Mouse (Mus musculus): ENCODE measurements at regions not wholly inside any gene's neighbourhood (a gene's known extent, or its start where the extent isn't known, plus 50 kb on each side); places are given as distances from the start of the nearest gene placed in this dataset.

GRCm38 (mm10) chr19:14123348-14124113 is 210.2 kb downstream of the Olfr1505 start:
- TF ChIP-seq MAX (IDR thresholded peaks at IDR 0.05) (no peak), MYOG (IDR thresholded peaks at IDR 0.05; ENCODE audit: control insufficient read depth, extremely low read depth, insufficient read length) (no peak), FOSL1 (IDR thresholded peaks at IDR 0.05; ENCODE audit: insufficient read depth, low read length, poor library complexity, severe bottlenecking) (no peak), USF1 (IDR thresholded peaks at IDR 0.05; ENCODE audit: low read depth) (no peak)
- Histone ChIP-seq H3K27me3 (ENCODE audit: control insufficient read depth, insufficient read depth, insufficient read length) (no peaks in the 10 kb centered on the region), H3K4me3 (ENCODE audit: insufficient read depth, poor library complexity, severe bottlenecking) (no peak overlapping the region), H3K36me3 (ENCODE audit: control insufficient read depth, insufficient read depth) (no peaks in the 10 kb centered on the region), H3K79me2 (ENCODE audit: control insufficient read depth, insufficient read depth) (no peaks in the 10 kb centered on the region), H3K79me3 (ENCODE audit: low read depth) (no peaks in the 10 kb centered on the region), H3ac (ENCODE audit: control insufficient read depth, insufficient read length, low read depth) (no peak overlapping the region)

- H3K27me3 ChIP-seq (ENCODE audit: control insufficient read depth, insufficient read depth, insufficient read length), result no peaks in the 10 kb centered on the region
- no peak overlapping the region for H3ac ChIP-seq (ENCODE audit: control insufficient read depth, insufficient read length, low read depth)
- TF ChIP-seq MYOD1 (IDR thresholded peaks at IDR 0.05; ENCODE audit: control insufficient read depth, insufficient read length, low read depth), result no peak
- no peak for TF ChIP-seq FOSL1 (IDR thresholded peaks at IDR 0.05; ENCODE audit: insufficient read depth, low read length, poor library complexity, severe bottlenecking)
- no peak for TF ChIP-seq MAX (IDR thresholded peaks at IDR 0.05)
- no peak for TF ChIP-seq USF1 (IDR thresholded peaks at IDR 0.05; ENCODE audit: low read depth)
- TF ChIP-seq CEBPB (IDR thresholded peaks at IDR 0.05; ENCODE audit: low read depth), result no peak
- no peak for TF ChIP-seq MYOG (IDR thresholded peaks at IDR 0.05; ENCODE audit: control insufficient read depth, extremely low read depth, insufficient read length)
- TF ChIP-seq CTCF (IDR thresholded peaks at IDR 0.05; ENCODE audit: control insufficient read depth, insufficient read depth, insufficient read length), result no peak
- H3K79me2 ChIP-seq (ENCODE audit: control insufficient read depth, insufficient read depth), result no peaks in the 10 kb centered on the region
- no peaks in the 10 kb centered on the region for H3K79me3 ChIP-seq (ENCODE audit: low read depth)
- H3K36me3 ChIP-seq (ENCODE audit: control insufficient read depth, insufficient read depth), result no peaks in the 10 kb centered on the region
- no peak overlapping the region for H3K4me3 ChIP-seq (ENCODE audit: insufficient read depth, poor library complexity, severe bottlenecking)
Measured at GRCm38 (mm10) chr19:14124250-14124827, 211.0 kb downstream of the Olfr1505 start.

- Histone ChIP-seq H3ac (ENCODE audit: control insufficient read depth, insufficient read length, low read depth) (no peak overlapping the region), H3K36me3 (ENCODE audit: control insufficient read depth, insufficient read depth) (no peaks in the 10 kb centered on the region), H3K4me3 (ENCODE audit: insufficient read depth, poor library complexity, severe bottlenecking) (no peak overlapping the region), H3K79me2 (ENCODE audit: control insufficient read depth, insufficient read depth) (no peaks in the 10 kb centered on the region), H3K27me3 (ENCODE audit: control insufficient read depth, insufficient read depth, insufficient read length) (no peaks in the 10 kb centered on the region), H3K79me3 (ENCODE audit: low read depth) (no peaks in the 10 kb centered on the region)
- no peak for TF ChIP-seq CEBPB (IDR thresholded peaks at IDR 0.05; ENCODE audit: low read depth)
- no peak for TF ChIP-seq MAX (IDR thresholded peaks at IDR 0.05)
- no peak for TF ChIP-seq CTCF (IDR thresholded peaks at IDR 0.05; ENCODE audit: control insufficient read depth, insufficient read depth, insufficient read length)
- TF ChIP-seq USF1 (IDR thresholded peaks at IDR 0.05; ENCODE audit: low read depth), result no peak
- no peak for TF ChIP-seq MYOG (IDR thresholded peaks at IDR 0.05; ENCODE audit: control insufficient read depth, extremely low read depth, insufficient read length)
- no peak for TF ChIP-seq MYOD1 (IDR thresholded peaks at IDR 0.05; ENCODE audit: control insufficient read depth, insufficient read length, low read depth)
- no peak for TF ChIP-seq FOSL1 (IDR thresholded peaks at IDR 0.05; ENCODE audit: insufficient read depth, low read length, poor library complexity, severe bottlenecking)
Measured at GRCm38 (mm10) chr19:14124986-14125385, 211.7 kb downstream of the Olfr1505 start.

- Histone ChIP-seq H3K79me3 (ENCODE audit: low read depth) (no peaks in the 10 kb centered on the region), H3K4me3 (ENCODE audit: insufficient read depth, poor library complexity, severe bottlenecking) (no peak overlapping the region), H3ac (ENCODE audit: control insufficient read depth, insufficient read length, low read depth) (no peak overlapping the region), H3K27me3 (ENCODE audit: control insufficient read depth, insufficient read depth, insufficient read length) (no peaks in the 10 kb centered on the region), H3K36me3 (ENCODE audit: control insufficient read depth, insufficient read depth) (no peaks in the 10 kb centered on the region), H3K79me2 (ENCODE audit: control insufficient read depth, insufficient read depth) (no peaks in the 10 kb centered on the region)
- TF ChIP-seq CEBPB (IDR thresholded peaks at IDR 0.05; ENCODE audit: low read depth), result no peak
- TF ChIP-seq MYOG (IDR thresholded peaks at IDR 0.05; ENCODE audit: control insufficient read depth, extremely low read depth, insufficient read length), result no peak
- TF ChIP-seq USF1 (IDR thresholded peaks at IDR 0.05; ENCODE audit: low read depth), result no peak
- no peak for TF ChIP-seq MAX (IDR thresholded peaks at IDR 0.05)
- TF ChIP-seq CTCF (IDR thresholded peaks at IDR 0.05; ENCODE audit: control insufficient read depth, insufficient read depth, insufficient read length), result no peak
- no peak for TF ChIP-seq FOSL1 (IDR thresholded peaks at IDR 0.05; ENCODE audit: insufficient read depth, low read length, poor library complexity, severe bottlenecking)
- TF ChIP-seq MYOD1 (IDR thresholded peaks at IDR 0.05; ENCODE audit: control insufficient read depth, insufficient read length, low read depth), result no peak
Measured at GRCm38 (mm10) chr19:14128397-14129209, 215.3 kb downstream of the Olfr1505 start.

- Histone ChIP-seq H3K27me3 (ENCODE audit: control insufficient read depth, insufficient read depth, insufficient read length) (no peaks in the 10 kb centered on the region), H3K79me3 (ENCODE audit: low read depth) (no peaks in the 10 kb centered on the region), H3ac (ENCODE audit: control insufficient read depth, insufficient read length, low read depth) (no peak overlapping the region), H3K36me3 (ENCODE audit: control insufficient read depth, insufficient read depth) (no peaks in the 10 kb centered on the region), H3K79me2 (ENCODE audit: control insufficient read depth, insufficient read depth) (no peaks in the 10 kb centered on the region), H3K4me3 (ENCODE audit: insufficient read depth, poor library complexity, severe bottlenecking) (no peak overlapping the region)
- TF ChIP-seq FOSL1 (IDR thresholded peaks at IDR 0.05; ENCODE audit: insufficient read depth, low read length, poor library complexity, severe bottlenecking) (no peak), MYOG (IDR thresholded peaks at IDR 0.05; ENCODE audit: control insufficient read depth, extremely low read depth, insufficient read length) (no peak), CTCF (IDR thresholded peaks at IDR 0.05; ENCODE audit: control insufficient read depth, insufficient read depth, insufficient read length) (no peak), USF1 (IDR thresholded peaks at IDR 0.05; ENCODE audit: low read depth) (no peak), CEBPB (IDR thresholded peaks at IDR 0.05; ENCODE audit: low read depth) (no peak), MAX (IDR thresholded peaks at IDR 0.05) (no peak), MYOD1 (IDR thresholded peaks at IDR 0.05; ENCODE audit: control insufficient read depth, insufficient read length, low read depth) (no peak)
Measured at GRCm38 (mm10) chr19:14161217-14161616, 247.9 kb downstream of the Olfr1505 start.
